Mouse (Mus musculus): ENCODE data around the gene Wdr18. TPM values are rescaled to one million over a fixed set of nuclear protein-coding genes. Genes with fewer than 3 reads are reported as not detected.

Wdr18 gene
- polyA plus RNA-seq, 1 experiment from 2014 or later: 167 TPM

DNA sequence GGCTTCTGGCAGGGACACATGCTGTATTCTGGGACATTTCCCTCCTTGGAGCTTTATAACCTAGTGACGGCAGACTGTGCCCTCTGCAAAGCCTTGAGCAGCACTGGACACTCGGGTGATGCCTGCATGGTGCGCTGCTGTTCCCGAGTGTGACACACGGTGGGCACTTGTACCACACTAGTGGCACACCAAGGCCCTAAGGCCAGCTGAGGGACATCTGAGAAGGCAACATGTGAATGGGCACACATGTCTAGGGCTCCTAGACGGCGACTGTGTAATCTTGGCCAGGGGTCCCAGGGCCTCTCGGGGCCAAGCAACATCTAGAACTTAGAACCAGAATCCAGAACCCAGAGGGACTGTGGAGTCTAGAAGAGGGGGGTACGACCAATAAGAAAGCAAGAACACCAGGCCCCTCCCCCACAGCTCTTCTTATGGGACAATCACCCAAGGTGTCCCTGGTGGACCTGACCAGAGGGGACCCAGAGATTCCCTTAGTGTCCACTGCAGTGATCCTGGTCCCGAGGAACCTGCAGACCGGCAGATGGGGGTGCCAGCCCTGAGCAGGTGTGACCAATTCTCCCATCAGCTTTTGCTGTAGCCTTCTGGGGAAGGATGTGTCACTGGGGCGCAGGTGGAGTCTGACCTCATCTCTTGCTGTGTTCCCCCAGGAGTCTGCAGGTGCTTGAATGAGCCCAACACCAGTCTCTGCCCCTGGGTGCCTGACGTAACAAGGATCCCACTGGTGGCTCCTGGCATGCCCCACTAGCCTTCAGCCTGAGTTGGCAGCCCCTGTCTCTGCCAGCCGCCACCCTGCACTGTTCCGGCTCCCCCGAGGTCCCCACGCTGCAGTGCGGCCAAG lies 29.8 kb upstream of the Wdr18 start:
- Histone ChIP-seq H3K4me1 (peaks cover 89% of the 10 kb centered on the region), H3K36me3 (replicated peaks) (peaks cover 49% of the 10 kb centered on the region), H3K27me3 (ENCODE audit: poor library complexity, severe bottlenecking) (peaks cover 6% of the 10 kb centered on the region; the same call in 1 of the 2 replicates), H3K9me3 (no peaks in the 10 kb centered on the region), H3K4me3 (peak overlapping the region; percentile 98), H3K27ac (peak overlapping the region; percentile 95)
- no peak for DNase-seq (ENCODE audit: extremely low spot score, low spot score)
- 89% methylated on average over 18 of the region's 18 CpGs for WGBS

- peaks cover 84% of the 10 kb centered on the region for H3K4me1 ChIP-seq
- peak overlapping the region; percentile 41; the same call in 1 of the 2 replicates for H3K27ac ChIP-seq
- H3K9me3 ChIP-seq: no peaks in the 10 kb centered on the region
- peaks cover 55% of the 10 kb centered on the region for H3K36me3 ChIP-seq (replicated peaks)
- WGBS: 92% methylated on average over 16 of the region's 16 CpGs
- peaks cover 5% of the 10 kb centered on the region; the same call in 1 of the 2 replicates for H3K27me3 ChIP-seq (ENCODE audit: poor library complexity, severe bottlenecking)
- peak overlapping the region; percentile 98; the same call in 1 of the 2 replicates for H3K4me3 ChIP-seq
- DNase-seq (ENCODE audit: extremely low spot score, low spot score): no peak
Measured at GRCm38 (mm10) chr10:79930826-79931186, 29.1 kb upstream of the Wdr18 start.

GRCm38 (mm10) chr10:79931797-79932196 lies 28.2 kb upstream of the Wdr18 start:
- H3K4me1 ChIP-seq: peaks cover 80% of the 10 kb centered on the region

GRCm38 (mm10) chr10:79932736-79933135 lies 27.2 kb upstream of the Wdr18 start:
- no peaks in the 10 kb centered on the region for H3K27me3 ChIP-seq (ENCODE audit: poor library complexity, severe bottlenecking)
- H3K4me1 ChIP-seq: peaks cover 82% of the 10 kb centered on the region

More at GRCm38 (mm10) chr10:79931797-79932196, 28.2 kb upstream of the Wdr18 start:
- Histone ChIP-seq H3K9me3 (no peaks in the 10 kb centered on the region), H3K27me3 (ENCODE audit: poor library complexity, severe bottlenecking) (no peaks in the 10 kb centered on the region), H3K4me3 (peak overlapping the region; percentile 7; the same call in 1 of the 2 replicates), H3K36me3 (replicated peaks) (peaks cover 58% of the 10 kb centered on the region), H3K27ac (0 out of 2 replicates have a peak overlapping the region, but pooled peaks have one; percentile 78)
- WGBS: 91% methylated on average over 9 of the region's 9 CpGs
- no peak for DNase-seq (ENCODE audit: extremely low spot score, low spot score)

GRCm38 (mm10) chr10:79933145-79933679 lies 26.7 kb upstream of the Wdr18 start:
- H3K4me1 ChIP-seq: peaks cover 82% of the 10 kb centered on the region
- peak overlapping the region; percentile 78 for H3K27ac ChIP-seq
- DNase-seq (ENCODE audit: extremely low spot score, low spot score): no peak
- H3K4me3 ChIP-seq: peak overlapping the region; percentile 25; the same call in 1 of the 2 replicates
- peaks cover 72% of the 10 kb centered on the region for H3K36me3 ChIP-seq (replicated peaks)
- no peaks in the 10 kb centered on the region for H3K27me3 ChIP-seq (ENCODE audit: poor library complexity, severe bottlenecking)
- no peaks in the 10 kb centered on the region for H3K9me3 ChIP-seq
- WGBS: 75% methylated on average over 9 of the region's 9 CpGs

More at GRCm38 (mm10) chr10:79932736-79933135, 27.2 kb upstream of the Wdr18 start:
- Histone ChIP-seq H3K36me3 (replicated peaks) (peaks cover 67% of the 10 kb centered on the region), H3K9me3 (no peaks in the 10 kb centered on the region), H3K27ac (peak overlapping the region; percentile 78), H3K4me3 (peak overlapping the region; percentile 25; the same call in 1 of the 2 replicates)
- DNase-seq (ENCODE audit: extremely low spot score, low spot score): no peak
- 35% methylated on average over 8 of the region's 8 CpGs for WGBS

- H3K27ac ChIP-seq: peak overlapping the region; percentile 78
- no peaks in the 10 kb centered on the region for H3K9me3 ChIP-seq
- H3K36me3 ChIP-seq (replicated peaks): peaks cover 78% of the 10 kb centered on the region
- 0 out of 2 replicates have a peak overlapping the region, but pooled peaks have one; percentile 1 for H3K4me3 ChIP-seq
- H3K27me3 ChIP-seq (ENCODE audit: poor library complexity, severe bottlenecking): no peaks in the 10 kb centered on the region
- H3K4me1 ChIP-seq: peaks cover 82% of the 10 kb centered on the region
- WGBS: 37% methylated on average over 6 of the region's 6 CpGs
- DNase-seq (ENCODE audit: extremely low spot score, low spot score): no peak
Measured at GRCm38 (mm10) chr10:79933861-79934260, 26.1 kb upstream of the Wdr18 start.

DNA sequence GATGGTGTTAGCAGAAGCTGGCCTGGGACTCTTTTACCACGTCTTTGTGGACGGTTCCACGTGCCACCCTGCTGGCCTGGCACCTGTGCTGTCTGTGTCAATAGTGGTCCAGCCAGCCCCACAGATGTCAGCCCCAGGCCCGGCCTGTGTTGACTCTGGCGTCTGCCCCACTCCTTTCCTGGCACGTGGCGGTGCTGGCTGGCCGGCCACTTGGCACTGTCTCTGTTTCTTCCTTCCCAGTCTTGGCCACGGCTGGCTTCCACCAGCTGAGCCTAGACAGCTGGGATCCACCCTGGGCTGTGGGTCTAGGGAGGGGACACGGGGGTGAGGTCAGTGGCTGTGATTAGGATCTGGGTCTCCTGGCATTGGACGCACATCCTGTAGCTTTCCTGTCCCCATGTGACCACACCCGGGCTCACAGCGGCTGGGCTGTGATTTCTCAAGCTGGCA lies 25.7 kb upstream of the Wdr18 start:
- no peaks in the 10 kb centered on the region for H3K9me3 ChIP-seq
- peaks cover 81% of the 10 kb centered on the region for H3K36me3 ChIP-seq (replicated peaks)
- no peak for DNase-seq (ENCODE audit: extremely low spot score, low spot score)
- H3K27me3 ChIP-seq (ENCODE audit: poor library complexity, severe bottlenecking): no peaks in the 10 kb centered on the region
- 0 out of 2 replicates have a peak overlapping the region, but pooled peaks have one; percentile 1 for H3K4me3 ChIP-seq
- WGBS: 77% methylated on average over 13 of the region's 13 CpGs
- H3K27ac ChIP-seq: peak overlapping the region; percentile 78; the same call in 1 of the 2 replicates
- H3K4me1 ChIP-seq: peaks cover 82% of the 10 kb centered on the region

- H3K27me3 ChIP-seq (ENCODE audit: poor library complexity, severe bottlenecking): no peaks in the 10 kb centered on the region
- H3K4me3 ChIP-seq: 0 out of 2 replicates have a peak overlapping the region, but pooled peaks have one; percentile 1
- H3K9me3 ChIP-seq: no peaks in the 10 kb centered on the region
- H3K27ac ChIP-seq: 0 out of 2 replicates have a peak overlapping the region, but pooled peaks have one; percentile 78
- WGBS: 93% methylated on average over 16 of the region's 16 CpGs
- peaks cover 82% of the 10 kb centered on the region for H3K4me1 ChIP-seq
- no peak for DNase-seq (ENCODE audit: extremely low spot score, low spot score)
- peaks cover 88% of the 10 kb centered on the region for H3K36me3 ChIP-seq (replicated peaks)
Measured at GRCm38 (mm10) chr10:79934794-79935569, 25.0 kb upstream of the Wdr18 start.

GRCm38 (mm10) chr10:79936284-79936910 lies 23.6 kb upstream of the Wdr18 start:
- peaks cover 89% of the 10 kb centered on the region for H3K36me3 ChIP-seq (replicated peaks)
- H3K4me3 ChIP-seq: no peak overlapping the region
- DNase-seq (ENCODE audit: extremely low spot score, low spot score): no peak
- no peaks in the 10 kb centered on the region for H3K27me3 ChIP-seq (ENCODE audit: poor library complexity, severe bottlenecking)
- peak overlapping the region; percentile 27; the same call in 1 of the 2 replicates for H3K27ac ChIP-seq
- WGBS: 80% methylated on average over 10 of the region's 10 CpGs
- peaks cover 73% of the 10 kb centered on the region for H3K4me1 ChIP-seq
- H3K9me3 ChIP-seq: no peaks in the 10 kb centered on the region

GRCm38 (mm10) chr10:79936911-79937441 lies 23.0 kb upstream of the Wdr18 start:
- WGBS: 90% methylated on average over 27 of the region's 27 CpGs
- Histone ChIP-seq H3K9me3 (no peaks in the 10 kb centered on the region), H3K27me3 (ENCODE audit: poor library complexity, severe bottlenecking) (no peaks in the 10 kb centered on the region), H3K4me3 (no peak overlapping the region), H3K27ac (peak overlapping the region; percentile 27; the same call in 1 of the 2 replicates), H3K4me1 (peaks cover 68% of the 10 kb centered on the region), H3K36me3 (replicated peaks) (peaks cover 89% of the 10 kb centered on the region)
- DNase-seq (ENCODE audit: extremely low spot score, low spot score): no peak

DNA sequence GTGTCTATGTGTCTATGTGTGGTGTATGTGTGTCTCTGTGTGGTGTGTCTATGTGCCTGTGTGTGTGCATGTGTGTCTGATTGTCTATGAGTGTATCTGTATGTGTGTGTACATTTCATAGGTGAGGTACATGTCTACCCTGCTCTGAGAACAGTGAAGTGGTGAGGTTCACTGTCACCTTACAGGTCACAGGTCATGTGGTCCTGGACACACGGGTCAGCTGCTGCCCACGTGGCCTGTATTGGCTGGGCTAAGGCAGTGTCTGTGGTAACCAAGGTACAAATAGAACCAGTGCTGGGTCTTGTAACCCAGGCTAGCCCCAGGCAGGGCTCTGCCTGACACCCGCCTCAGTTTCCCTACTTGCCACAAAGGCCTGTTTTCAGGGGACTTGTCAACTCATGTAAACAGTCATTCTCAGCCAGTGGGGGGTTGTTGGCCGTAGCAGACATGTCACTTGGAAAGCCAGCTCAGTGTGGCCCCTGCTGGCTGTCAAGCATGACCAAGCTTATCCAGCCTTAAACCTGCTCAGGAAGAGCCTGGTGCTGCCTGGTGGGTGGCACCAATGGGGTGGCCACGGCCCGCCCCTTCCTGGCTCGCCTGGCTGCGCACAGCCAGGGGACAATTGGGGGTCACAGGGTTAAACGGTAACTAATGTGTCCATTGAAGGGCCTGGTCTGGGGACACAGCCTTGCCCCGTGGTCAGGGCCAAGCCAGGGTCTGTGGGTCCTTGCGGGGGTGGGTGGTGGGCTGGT lies 22.0 kb upstream of the Wdr18 start:
- peaks cover 59% of the 10 kb centered on the region for H3K4me1 ChIP-seq
- H3K9me3 ChIP-seq: no peaks in the 10 kb centered on the region
- H3K27ac ChIP-seq: peak overlapping the region; percentile 6; the same call in 1 of the 2 replicates
- H3K27me3 ChIP-seq (ENCODE audit: poor library complexity, severe bottlenecking): no peaks in the 10 kb centered on the region
- peak overlapping the region; percentile 16; the same call in 1 of the 2 replicates for H3K4me3 ChIP-seq
- H3K36me3 ChIP-seq (replicated peaks): peaks cover 84% of the 10 kb centered on the region
- DNase-seq (ENCODE audit: extremely low spot score, low spot score): no peak
- 60% methylated on average over 11 of the region's 11 CpGs for WGBS

Data from forebrain, embryonic 10.5 days (tissue).